Mouse (Mus musculus) lung, postnatal 25 days (tissue): ENCODE data around the gene Ovch2.
A peak's percentile ranks its signal among the peaks of the same experiment; 100 is the strongest.
"Not testable (repeated sequence)": the region's sequence is repeated elsewhere in the genome, so short reads cannot be mapped to it uniquely, and the experiment has no call there.

Experiments used
- DNase-seq: peaks from one replicate; pipeline ENCODE4 v3.0.0; 2022; ENCODE audit warnings: low spot score

Ovch2 gene

DNA sequence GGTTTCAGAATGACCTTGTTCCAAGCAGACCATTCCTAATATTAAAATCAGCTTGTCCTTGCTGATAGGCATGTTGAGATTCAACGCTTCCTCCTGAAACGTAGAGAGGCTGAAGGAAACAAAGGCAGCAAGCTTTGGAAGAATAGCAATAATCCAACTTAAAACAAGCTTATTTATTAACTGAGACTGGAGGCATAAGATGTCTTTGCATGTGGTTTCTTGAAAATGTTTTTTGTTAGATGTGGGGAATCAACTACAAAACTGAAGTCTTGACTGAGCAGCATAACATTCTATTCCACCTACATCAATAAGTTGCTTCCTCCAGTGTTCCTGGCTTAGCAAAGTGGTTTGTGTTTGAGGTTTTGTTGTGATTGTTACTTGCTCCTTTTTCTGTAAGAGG, at the start of gene Ovch2:
Gene Ovch2, minus strand, starts transcription at position 101 of the 400 bp plus-strand sequence.
- no peak for DNase-seq

DNA sequence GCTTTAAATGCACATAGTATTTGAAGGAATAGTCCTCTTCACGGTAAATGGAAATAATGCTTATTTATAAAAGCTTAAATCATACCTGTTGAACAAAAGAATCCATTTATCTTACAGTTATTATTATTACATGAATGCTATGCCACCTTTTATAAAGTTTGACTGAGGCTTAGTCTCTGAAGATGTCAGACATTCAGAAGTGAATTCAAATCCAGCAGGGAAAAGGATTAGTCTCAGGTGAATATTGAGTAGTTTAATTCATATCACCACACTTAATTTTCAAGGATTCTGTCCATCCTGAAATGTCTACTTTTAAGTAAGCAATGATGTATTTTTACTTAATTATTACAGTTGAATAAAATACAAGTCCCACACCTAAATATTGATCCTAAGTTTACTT, 46.4 kb upstream of the Ovch2 start, which contains the start of gene Olfr470:
Gene Olfr470, minus strand, starts transcription at position 101 of the 400 bp plus-strand sequence.
- not testable (repeated sequence) for DNase-seq

DNA sequence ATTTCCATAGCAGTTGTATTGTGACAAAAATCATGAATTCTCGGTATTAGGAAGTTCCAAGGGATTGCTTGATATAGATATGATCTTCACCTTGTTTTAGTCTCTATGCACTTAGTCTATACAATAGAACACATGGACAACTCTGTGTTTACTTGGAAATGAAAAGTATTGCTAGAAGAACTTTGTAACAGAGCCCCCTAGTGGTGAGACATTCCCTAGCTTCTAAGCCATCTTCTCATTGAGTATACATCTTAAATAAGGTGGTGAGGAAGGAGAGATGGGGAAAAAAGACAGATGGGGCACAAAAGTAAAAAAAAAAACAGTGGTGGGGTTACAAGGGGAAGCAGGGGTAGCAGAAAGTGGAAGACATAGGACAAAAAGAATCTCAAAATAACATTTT, 40.7 kb upstream of the Ovch2 start:
- no peak for DNase-seq

DNA sequence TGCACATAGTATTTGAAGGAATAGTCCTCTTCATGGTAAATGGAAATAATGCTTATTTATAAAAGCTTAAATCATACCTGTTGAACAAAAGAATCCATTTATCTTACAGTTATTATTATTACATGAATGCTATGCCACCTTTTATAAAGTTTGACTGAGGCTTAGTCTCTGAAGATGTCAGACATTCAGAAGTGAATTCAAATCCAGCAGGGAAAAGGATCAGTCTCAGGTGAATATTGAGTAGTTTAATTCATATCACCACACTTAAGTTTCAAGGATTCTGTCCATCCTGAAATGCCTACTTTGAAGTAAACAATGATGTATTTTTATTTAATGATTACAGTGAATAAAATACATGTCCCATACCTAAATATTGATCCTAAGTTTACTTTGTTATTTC, 24.4 kb upstream of the Ovch2 start, which contains the start of gene Olfr469:
Gene Olfr469, minus strand, starts transcription at position 101 of the 400 bp plus-strand sequence.
- not testable (repeated sequence) for DNase-seq

DNA sequence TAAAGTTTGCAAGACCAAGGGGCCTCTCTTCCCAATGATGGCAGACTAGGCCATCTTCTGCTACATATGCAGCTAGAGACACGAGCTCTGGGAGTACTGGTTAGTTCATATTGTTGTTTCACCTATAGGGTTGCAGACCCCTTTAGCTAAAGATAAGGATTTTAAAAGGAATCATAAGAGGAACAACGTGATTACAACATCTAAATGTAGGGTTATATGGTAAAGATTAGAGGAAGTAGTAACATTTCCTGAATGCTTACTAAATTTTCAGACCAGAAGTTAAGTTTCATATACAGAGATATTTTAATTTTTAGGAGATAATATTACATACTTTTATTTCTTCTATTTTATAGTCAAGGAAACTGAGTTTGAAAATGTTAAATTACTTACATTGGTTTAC, 22.9 kb upstream of the Ovch2 start:
- not testable (repeated sequence) for DNase-seq

DNA sequence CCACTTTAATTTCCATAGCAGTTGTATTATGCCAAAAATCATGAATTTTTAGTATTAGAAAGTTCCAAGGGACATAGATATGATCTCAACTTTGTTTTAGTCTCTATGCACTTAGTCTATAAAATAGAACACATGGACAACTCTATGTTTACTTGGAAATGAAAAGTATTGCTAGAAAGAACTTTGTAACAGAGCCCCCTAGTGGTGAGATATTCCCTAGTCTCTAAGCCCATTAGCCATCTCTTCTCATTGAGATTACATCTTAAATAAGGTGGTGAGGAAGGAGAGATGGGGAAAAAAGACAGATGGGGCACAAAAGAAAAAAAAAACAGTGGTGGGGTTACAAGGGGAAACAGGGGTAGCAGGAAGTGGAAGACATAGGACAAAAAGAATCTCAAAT, 18.4 kb upstream of the Ovch2 start:
- no peak for DNase-seq

DNA sequence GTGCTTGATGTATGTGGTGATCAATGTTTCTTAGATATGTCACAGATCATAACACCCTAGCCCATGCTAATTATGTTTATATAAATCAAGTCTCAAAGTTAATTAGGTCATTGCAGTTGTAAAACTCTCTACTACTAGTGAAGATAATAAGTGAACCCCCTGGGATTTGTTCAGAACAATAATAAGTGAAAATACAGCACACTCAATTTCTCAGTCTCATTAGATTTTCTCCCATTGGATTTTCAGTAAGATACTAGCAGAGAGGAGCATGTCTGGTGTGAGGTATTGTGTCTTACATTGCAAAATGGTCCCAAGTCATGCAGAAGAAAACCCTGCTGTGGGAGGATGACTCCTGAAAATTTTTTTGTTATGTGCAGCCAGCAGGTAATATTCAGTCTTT, 11.0 kb upstream of the Ovch2 start, which contains the start of gene Olfr467:
Gene Olfr467, plus strand, starts transcription at position 301 of the 400 bp plus-strand sequence.
- DNase-seq, result no peak

DNA sequence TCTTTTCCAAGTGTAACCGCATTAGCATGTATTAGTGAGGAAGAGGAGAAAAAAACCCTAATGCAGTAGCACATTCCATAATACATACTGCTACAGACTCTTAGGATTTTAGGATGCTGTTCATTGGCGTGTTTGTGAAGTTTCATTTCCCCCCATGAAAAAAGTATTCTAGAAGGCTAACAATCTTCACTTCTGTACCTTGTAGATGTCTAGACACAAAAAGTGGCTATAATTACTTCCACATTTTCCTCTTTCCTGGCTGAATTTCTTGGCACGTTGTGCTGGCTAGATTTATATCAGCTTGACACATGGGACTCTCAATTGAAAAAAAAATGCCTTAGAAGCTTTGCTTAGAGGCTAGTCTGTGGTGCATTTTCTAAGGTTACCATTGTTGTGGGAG, 1.1 kb upstream of the Ovch2 start:
- DNase-seq, result no peak

DNA sequence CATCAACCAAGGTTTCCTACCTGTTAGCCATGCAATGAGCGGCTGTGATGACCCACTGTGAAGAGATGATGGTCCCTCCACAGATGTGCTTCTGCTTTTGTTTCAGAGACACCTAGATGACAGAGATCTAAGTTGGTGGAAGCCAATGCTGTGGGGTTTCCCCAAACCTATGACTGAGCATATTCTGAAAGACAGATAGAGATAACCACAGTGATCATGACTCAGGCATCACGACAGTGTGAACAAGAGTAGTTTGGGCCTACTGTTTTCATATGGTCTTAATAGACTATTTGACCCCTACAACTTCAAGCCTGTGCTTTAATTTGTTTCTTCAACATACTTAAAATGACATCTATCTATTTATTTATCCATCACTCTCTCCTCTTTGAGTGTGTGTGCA, 4.5 kb downstream of the Ovch2 start:
- no peak for DNase-seq

DNA sequence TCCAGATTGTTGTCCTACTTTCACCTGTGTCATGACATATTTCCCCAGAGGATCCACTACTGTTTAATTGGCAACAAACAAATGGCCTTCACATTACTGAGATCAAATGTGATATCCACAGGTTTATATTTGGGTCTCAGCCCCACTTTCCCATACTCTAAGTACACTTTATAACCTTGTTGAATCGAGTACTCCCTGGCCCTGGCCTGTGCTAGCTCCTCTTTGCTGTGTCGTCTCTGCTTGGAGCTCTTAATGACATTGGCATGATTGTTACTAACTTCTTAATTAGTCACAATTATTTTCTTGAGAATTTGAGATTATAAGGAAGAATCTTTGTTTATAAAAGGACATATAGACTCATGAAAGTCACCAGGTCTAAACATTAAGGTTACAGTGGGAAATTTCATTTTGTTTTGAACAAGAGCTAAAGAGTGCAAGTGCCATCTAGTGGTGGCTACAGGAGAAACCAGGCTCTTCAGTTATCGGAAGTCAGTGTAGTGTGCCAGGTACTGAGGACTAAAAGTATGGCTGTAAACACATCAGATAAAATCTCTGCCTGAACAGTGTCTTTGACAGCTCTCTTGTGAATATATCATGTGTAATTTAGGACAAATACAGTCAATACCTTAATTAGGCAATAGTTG, 12.9 kb downstream of the Ovch2 start:
- peak; percentile 2 for DNase-seq

DNA sequence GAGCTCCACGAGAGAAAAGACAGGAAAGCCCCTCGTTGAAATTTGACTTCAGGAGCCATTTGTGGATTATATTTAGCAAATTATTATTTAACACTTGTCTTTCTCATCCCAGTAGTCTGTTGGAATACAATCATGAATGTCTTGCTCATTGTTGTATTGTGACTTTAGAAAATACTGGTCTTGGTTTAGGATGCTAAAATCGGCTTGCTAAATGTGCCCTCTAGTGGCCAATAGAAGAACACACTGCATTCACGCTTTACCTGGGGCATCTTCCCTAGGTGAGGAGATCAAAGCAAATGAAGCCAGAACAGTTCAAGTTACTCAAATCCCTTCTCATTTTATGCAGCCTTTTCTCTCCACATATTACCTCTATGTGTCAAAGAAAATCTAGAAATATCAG, 21.4 kb downstream of the Ovch2 start:
- DNase-seq, result peak; percentile 7

DNA sequence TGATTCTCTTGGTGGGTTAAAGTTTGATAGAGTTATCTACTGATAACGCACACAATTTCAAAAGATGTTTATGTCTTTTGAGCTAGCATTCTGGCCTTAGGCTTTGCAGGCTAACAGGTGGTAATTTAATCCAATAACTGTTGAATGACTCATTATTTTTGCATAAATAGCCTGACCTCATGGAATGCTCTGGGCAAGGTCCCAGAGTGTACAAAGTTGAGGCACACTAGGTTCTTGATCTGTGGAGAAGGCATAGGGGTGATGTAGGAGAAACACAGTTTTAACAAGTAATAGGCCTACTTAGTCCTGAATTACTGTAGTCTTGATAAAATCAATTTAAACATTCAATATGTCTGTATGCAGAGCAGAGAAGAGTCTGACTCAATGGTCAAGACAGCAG, 22.8 kb downstream of the Ovch2 start:
- no peak for DNase-seq

DNA sequence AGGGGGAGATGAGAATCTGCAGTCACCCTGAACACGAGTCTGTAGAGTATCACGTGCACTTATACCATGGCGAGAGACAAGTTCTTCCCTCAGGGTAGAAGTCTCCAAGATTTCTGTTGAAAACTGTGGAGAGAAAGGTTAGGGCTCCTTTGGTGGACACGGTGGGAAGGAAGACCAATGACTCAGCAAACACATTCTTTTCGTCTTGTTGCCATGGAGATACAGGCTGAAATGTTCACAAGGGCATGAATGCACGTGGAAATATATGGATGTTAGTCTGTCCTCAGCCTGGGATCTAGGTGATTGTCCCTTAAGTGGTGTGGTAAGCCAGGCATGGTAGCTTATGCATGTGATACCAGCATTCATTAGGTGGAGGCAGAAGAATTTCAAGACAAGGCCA, 30.2 kb downstream of the Ovch2 start:
- no peak for DNase-seq

DNA sequence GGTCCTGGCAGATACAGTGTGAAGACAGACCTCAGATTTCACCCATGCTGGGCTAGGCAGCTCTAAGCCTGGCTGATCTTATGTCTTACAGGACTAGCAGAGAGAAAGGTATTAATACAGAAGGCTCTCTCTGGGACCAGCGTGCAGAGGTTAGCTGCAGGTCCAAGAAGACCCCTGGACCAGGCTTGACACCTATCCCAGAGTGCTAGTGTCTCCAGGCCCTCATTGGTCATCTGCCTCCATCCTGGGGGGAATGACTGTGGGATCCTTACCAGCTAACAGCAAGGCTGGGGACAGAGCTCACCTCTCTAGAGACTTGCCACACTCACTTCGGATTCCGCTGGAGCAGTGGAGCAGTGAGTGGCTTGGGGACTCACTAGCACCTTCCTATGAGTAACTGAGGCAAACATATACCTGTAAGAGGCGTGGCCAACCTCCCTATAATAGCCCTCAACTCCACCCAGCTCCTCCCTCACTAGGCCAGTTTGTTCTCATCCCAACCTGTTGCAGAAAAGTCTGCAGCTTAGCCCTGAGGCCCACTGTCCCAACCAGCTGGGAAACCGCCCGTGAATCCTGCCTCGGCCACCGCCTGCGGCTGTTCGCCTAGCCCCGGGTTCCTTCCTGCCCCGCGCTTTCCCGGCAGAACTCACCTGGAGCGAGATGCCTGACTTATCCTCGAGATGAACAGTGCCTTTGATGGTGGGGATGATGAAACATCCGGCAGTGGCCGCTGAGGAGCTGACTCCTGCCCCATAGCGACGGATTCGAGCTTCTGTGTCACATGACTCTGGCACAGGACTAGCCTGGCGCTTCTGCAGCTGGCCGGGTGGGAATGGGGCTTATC, 43.5 kb downstream of the Ovch2 start, which contains the start of gene Cyb5r2:
Gene Cyb5r2, minus strand, starts transcription at position 725 of the 844 bp plus-strand sequence.
- DNase-seq, result peak; percentile 15

DNA sequence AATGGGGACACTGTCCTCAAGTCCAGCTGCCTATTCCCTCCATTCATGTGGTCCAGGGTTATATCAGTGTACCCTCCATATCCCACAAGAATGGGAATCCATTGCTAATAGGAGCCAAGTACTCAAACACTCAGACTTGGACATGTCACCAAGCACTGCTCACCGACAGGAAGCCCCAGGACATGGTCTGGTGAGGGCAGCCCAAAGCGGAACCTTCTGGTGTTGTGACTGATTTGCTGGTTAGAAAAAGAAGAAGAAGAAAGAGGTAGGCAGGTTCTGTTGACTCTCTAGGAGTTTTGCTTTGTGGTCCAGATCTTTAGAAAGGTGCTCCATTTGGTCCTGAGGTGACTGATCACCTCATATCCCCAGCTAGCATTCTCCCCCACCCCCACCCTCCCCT, 44.3 kb downstream of the Ovch2 start:
- no peak for DNase-seq

DNA sequence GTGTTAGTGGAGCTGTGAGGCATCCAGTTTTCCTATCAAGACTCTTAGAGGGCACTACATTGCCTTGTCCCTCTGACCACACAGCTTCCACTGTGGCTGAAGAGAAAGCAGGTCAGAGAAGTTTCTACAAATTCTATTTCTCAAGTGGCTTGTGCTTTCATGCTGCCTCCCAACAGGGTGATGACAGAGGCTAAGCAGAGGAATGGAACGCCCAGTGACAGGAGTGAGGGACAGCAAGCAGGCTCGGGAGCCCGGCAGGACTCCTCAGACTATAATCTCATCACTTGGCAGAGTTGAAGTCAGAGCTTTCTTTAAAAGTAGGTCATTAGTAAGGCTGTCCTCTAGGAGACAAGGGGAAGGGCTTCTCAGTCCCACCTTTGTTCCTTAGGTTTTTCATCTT, 45.1 kb downstream of the Ovch2 start:
- no peak for DNase-seq

DNA sequence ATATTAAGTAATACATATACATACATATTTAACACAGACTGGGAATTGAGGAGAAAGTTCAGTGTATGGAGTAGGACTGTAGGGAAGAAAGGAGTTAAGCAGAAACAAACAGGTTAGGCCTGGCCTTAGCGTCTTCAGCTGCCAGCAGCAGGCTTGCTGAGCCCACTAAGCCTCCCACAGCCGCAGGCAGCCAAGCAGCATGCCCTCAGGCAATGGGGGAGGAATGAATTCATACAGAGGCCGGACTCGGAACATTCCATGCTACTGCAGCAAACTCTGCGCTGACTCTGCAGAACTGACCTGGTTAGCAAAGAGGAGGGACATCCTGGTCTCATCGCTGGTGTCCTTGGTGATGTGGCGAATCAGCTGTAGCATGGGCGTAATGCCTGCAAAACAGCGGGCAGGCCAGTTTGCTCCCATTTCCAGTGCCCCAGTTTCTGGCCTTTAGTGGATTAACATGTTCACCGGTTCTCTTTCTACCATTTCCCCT, 48.9 kb downstream of the Ovch2 start:
- DNase-seq, result no peak

DNA sequence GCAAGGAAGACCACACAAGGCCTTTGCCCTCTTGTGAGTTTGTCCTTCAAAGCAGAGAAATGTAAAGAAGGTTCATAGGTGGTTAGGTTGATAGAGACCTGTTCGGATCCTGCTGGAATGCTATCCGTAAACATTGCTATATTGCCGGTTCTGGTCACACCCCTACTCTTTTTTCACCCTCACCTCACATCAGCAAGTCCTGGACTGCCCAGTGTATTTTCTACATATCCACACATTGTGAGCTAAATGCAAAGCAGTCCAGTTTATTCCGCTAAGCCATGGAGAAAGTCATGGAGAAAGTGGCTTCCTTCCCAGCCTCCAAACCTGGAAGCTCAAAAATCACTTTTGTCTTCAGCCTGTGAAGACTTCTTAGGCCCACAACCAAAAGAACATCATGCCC, 51.3 kb downstream of the Ovch2 start:
- DNase-seq, result no peak

DNA sequence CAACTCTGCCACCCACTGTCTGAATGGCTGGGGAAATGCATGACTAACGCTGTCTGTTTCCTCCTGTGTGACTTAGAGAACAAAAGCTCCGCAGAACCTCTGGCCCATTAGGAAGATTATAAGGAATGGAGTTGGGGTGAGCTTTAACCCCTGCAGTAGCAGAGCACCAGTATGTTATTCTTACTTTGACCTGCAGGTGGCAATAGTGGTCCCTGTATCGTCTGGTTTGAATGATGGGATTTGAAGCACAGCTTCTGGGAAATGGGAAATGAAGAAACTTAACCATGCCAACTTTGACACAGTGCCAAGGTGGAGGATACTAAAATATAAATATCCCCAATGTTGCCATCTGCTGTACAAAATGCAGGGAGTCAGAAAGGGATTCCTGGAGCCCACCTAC, 51.7 kb downstream of the Ovch2 start:
- peak; percentile 16 for DNase-seq

DNA sequence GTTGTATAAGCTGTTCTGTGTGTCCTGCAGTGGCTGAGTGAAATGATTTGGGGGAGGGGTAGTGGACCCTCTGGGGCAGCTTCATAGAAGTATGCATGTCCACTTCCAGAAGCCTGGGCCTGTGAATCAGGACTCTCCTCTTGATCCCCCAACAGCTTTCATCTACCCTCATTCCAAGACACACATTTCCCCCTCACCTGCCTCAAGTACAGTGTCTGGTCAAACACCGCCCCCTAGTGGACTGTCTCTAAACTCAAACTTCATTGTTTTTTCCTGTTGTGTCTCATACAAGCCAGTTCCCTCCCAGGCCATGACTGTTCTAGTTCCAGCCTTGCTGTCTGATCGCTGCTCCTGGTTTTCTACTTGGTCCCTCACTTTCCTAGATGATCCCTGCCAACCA, 53.1 kb downstream of the Ovch2 start:
- peak; percentile 39 for DNase-seq

DNA sequence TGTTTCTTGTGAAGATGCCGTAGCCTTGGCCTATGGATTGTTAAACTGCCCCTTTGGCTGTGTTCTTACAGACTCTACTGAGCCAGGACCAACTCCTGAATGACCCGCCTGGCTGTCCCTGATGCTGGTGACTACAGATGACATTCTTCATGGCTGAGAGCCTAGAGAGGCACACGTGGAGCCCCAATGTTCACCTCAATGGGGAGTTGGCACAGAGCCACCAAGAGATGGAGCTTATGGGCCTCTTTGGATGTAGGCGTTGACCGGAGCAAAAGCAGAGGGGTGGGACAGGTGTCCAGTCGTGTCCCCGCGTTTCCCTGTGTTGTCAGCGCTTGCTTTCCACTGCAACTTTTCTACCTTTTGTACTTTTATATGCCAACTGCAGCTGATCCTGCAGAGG, 53.5 kb downstream of the Ovch2 start:
- DNase-seq, result no peak

DNA sequence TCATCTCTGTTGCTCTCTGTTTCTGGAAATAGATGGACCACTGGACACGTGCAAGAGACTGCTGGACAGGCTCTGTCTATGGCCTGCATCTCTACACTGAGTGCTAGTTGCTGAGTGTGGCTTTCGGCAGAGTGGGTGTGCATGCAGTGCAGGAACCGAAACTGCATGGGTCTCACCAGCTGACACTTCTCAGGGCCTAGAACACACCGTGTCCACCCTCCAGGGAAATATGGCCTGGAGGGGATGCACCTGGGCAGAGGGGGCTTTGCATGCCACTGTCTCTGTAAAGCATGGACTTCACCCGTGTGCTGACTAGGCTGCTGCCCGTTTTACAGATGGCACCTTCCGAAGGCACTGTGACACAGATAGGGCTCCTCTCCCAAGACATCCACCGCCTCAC, 55.0 kb downstream of the Ovch2 start:
- no peak for DNase-seq

DNA sequence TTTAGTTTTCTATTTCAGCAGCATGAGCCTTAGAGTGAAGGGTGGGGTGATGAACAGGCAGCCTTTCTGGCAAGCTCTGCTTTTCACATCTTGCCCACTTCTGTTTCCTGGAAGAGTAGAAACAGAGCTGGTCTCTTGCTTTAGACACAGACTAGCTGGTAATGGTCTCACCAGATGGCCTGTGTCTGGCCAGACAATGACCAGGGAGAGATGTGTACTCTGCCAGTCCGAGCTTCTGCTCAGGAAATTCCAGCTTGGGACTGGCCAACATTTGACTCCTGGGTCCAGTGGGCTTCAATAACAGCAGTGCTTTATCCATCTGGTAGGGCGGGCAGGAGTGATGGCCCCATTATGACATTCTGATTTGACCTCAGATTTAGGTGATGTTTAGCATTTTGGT, 55.9 kb downstream of the Ovch2 start:
- DNase-seq, result no peak
